Mouse (Mus musculus) retina, postnatal 1 day (tissue): ENCODE data around the gene Bcl2l14.

ENCODE experiments used
- DNase-seq: peaks from one replicate; pipeline ENCODE4 v3.0.0-alpha.2; 2012

The Bcl2l14 gene

GRCm38 (mm10) chr6:134407226-134407625 is 11.1 kb downstream of the Bcl2l14 start:
- no peak for DNase-seq

GRCm38 (mm10) chr6:134413706-134414531 is 17.8 kb downstream of the Bcl2l14 start:
- no peak for DNase-seq

- no peak for DNase-seq
Observed at GRCm38 (mm10) chr6:134414532-134414883, 18.4 kb downstream of the Bcl2l14 start.

GRCm38 (mm10) chr6:134416556-134417105 is 20.5 kb downstream of the Bcl2l14 start:
- DNase-seq, result no peak

- peak; percentile 15 for DNase-seq
Observed at GRCm38 (mm10) chr6:134417886-134418285, 21.8 kb downstream of the Bcl2l14 start.

GRCm38 (mm10) chr6:134420375-134420774 is 24.3 kb downstream of the Bcl2l14 start:
- no peak for DNase-seq

GRCm38 (mm10) chr6:134421921-134422320 is 25.8 kb downstream of the Bcl2l14 start:
- no peak for DNase-seq

- peak; percentile 86 for DNase-seq
Observed at GRCm38 (mm10) chr6:134425216-134425717, 29.1 kb downstream of the Bcl2l14 start.

- DNase-seq, result peak; percentile 24
Observed at GRCm38 (mm10) chr6:134427165-134427564, 31.0 kb downstream of the Bcl2l14 start.

GRCm38 (mm10) chr6:134428455-134428854 is 32.3 kb downstream of the Bcl2l14 start:
- DNase-seq, result no peak

- no peak for DNase-seq
Observed at GRCm38 (mm10) chr6:134430161-134430799, 34.2 kb downstream of the Bcl2l14 start.

- no peak for DNase-seq
Observed at GRCm38 (mm10) chr6:134431583-134431982, 35.5 kb downstream of the Bcl2l14 start.

- no peak for DNase-seq
Observed at GRCm38 (mm10) chr6:134433281-134433680, 37.2 kb downstream of the Bcl2l14 start.

GRCm38 (mm10) chr6:134434044-134434443 is 37.9 kb downstream of the Bcl2l14 start:
- no peak for DNase-seq

GRCm38 (mm10) chr6:134434866-134435390 is 38.8 kb downstream of the Bcl2l14 start:
- no peak for DNase-seq

GRCm38 (mm10) chr6:134436955-134437354 is 40.8 kb downstream of the Bcl2l14 start:
- DNase-seq, result no peak

GRCm38 (mm10) chr6:134439401-134440021 is 43.4 kb downstream of the Bcl2l14 start:
- DNase-seq, result peak; percentile 63

GRCm38 (mm10) chr6:134440023-134440422 is 43.9 kb downstream of the Bcl2l14 start:
- peak; percentile 36 for DNase-seq

- no peak for DNase-seq
Observed at GRCm38 (mm10) chr6:134441716-134442115, 45.6 kb downstream of the Bcl2l14 start.

GRCm38 (mm10) chr6:134442219-134442618 is 46.1 kb downstream of the Bcl2l14 start:
- DNase-seq, result no peak

- no peak for DNase-seq
Observed at GRCm38 (mm10) chr6:134443198-134443904, 47.2 kb downstream of the Bcl2l14 start.

- DNase-seq, result no peak
Observed at GRCm38 (mm10) chr6:134443925-134444324, 47.8 kb downstream of the Bcl2l14 start.
